Mouse (Mus musculus): ENCODE data around the gene RPS10-NUDT3. TPM values are rescaled to one million over a fixed set of nuclear protein-coding genes. Genes with fewer than 3 reads are reported as not detected.

The RPS10-NUDT3 gene
- total RNA-seq, 2 experiments from 2014 or later, result not detected

DNA sequence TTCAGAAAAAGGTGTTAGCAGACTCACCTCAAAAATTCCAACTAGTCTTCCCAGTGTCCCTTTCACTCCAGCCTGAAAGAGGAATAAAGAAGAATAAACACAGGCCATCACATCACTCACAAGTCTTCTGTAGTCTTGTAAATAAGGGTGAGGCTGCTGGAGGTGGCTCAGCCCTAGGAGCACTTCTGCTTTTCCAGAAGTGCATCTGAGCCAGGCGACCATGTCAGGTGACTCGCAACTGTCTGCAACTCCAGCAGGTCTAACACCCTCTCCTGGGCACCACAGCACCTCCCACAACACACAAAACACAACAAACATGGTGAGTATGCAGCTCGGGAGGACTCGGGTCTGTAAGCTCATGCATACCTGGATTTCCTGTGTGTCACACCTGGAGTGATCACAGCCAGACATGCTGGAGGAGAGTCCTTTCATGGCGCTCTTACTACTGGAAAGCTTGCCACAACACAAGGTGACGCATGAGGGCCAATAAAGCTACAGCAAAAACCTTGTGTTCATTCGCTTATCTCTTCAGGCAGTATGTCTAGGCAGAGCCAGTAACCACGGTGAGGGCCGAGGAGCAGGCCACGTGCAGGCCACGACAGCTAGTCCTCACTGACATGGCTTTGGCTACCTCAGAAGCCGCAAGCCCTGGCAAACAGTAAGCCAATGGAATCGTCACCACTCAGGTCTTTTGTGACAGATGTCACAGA, 51.7 kb downstream of the RPS10-NUDT3 start:
- no peak for DNase-seq (ENCODE audit: extremely low spot score in 1 of 2, low spot score in 2 of 2)
- intact Hi-C loops (cut with DNase I), result no loop called here

DNA sequence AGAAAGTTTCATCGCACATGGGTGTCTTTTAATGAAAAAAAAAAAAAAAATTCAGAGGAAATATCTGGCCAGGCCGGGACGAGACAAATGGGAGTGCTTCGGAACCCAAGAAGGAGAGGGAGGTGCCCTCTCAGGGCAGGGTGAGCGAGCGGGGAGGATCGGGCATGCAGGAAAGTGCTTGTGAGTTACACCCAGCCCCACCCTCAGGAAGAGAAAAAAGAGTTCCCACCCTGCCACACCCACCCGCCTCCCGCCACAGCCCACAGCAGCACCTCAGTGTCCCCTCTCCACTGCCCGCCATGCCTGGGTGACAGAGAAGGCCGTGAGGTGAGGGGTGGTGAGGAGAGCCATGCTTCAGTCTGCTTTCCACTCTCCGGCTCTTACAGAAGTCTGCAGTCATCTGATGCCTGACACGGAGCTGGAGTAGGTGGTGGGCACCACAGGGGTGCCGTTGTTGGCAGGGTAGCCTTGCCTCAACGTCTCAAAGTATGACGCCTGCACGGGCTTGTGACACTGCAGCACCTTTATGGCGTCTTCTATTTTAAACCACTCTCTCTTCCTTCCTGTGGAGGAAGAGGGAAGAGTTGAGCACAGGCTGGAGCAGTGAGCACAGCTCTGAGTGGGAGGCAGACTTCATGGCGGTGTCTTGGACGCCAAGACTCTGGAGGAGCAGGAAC, 54.5 kb downstream of the RPS10-NUDT3 start:
- intact Hi-C loops (cut with DNase I), result no loop called here
- DNase-seq (ENCODE audit: extremely low spot score in 1 of 2, low spot score in 2 of 2), result no peak

DNA sequence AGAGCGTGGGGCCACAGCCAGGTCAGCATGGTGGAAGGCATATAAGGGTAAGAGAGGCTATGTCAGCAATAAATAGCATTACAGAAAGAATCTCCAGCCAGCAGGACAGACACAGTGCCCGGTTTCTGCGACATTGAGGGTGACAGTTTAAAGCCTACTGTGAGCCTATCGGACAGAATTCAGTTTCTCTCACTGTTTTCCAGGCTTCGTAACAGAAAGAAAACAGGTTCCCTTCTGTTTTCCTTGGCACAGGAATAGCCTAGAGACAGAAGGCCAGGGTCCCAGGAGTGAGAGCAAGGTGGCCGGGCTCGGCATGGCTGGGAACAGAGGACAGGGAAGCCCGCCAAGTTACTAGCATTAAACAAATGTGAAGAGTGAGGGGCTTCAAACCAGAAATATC, 55.2 kb downstream of the RPS10-NUDT3 start:
- no peak for DNase-seq (ENCODE audit: extremely low spot score in 1 of 2, low spot score in 2 of 2)
- intact Hi-C loops (cut with DNase I), result no loop called here

DNA sequence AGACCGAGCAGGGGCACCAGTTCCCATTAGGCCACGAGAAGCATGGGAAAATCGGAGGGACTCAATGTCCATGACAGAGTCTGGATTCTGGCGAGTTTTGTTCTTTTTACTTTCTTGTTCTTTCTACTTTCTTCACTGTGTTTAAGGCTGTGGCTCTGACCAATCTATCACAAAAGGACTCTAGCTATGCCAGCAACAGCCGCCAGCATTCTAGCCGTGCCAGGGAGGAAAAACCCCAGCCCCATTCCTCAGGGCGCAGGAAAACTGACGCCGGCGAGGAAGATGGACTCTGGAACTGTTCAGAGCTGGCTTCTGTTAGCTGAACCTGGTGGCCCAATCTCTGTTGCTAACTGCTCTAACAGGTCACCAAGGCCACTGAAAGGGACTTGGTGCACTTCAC, 56.5 kb downstream of the RPS10-NUDT3 start:
- intact Hi-C loops (cut with DNase I), result no loop called here
- no peak for DNase-seq (ENCODE audit: extremely low spot score in 1 of 2, low spot score in 2 of 2)

DNA sequence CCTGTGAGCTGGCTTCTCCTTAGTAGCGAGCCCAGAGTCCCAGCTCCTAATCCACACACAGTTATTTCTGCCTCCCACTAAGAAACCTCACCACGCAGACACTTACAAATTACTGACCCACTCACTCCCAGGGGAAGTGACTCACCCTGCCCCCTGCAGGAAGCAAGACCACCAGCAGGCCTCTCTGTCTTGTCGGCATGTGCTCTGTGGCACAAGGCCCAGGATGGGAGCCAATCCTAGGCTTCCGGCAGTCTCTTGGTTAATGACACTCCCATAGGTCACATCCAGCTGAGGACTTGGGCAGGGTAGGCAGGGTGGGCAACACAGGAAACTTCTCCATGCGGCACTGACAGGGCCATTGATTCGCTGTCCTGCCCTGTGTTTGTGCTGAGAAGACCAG, 57.6 kb downstream of the RPS10-NUDT3 start:
- DNase-seq (ENCODE audit: extremely low spot score in 1 of 2, low spot score in 2 of 2), result peak in 1 of 2 experiments; percentile 58
- intact Hi-C loops (cut with DNase I), result no loop called here

DNA sequence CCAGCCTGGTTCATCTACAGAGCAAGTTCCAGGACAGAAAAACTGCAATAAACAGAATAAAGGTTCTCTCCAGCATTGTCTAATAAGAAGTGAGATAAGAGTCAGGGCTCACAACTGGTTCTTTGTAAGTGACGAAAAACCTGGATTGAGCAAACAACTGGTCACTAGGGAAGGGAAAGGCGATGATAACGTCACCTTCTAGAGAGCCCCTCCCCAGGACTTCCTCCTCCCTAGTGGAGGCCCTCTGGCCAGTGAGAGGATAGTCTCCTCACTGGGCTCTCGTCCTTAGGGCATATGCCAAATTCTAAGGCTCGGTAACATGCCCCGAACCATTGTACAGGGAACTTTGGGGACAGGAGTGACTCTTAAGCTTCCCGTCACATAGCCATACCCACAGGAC, 59.0 kb downstream of the RPS10-NUDT3 start:
- no peak for DNase-seq (ENCODE audit: extremely low spot score in 1 of 2, low spot score in 2 of 2)
- intact Hi-C loops (cut with DNase I), result no loop called here

DNA sequence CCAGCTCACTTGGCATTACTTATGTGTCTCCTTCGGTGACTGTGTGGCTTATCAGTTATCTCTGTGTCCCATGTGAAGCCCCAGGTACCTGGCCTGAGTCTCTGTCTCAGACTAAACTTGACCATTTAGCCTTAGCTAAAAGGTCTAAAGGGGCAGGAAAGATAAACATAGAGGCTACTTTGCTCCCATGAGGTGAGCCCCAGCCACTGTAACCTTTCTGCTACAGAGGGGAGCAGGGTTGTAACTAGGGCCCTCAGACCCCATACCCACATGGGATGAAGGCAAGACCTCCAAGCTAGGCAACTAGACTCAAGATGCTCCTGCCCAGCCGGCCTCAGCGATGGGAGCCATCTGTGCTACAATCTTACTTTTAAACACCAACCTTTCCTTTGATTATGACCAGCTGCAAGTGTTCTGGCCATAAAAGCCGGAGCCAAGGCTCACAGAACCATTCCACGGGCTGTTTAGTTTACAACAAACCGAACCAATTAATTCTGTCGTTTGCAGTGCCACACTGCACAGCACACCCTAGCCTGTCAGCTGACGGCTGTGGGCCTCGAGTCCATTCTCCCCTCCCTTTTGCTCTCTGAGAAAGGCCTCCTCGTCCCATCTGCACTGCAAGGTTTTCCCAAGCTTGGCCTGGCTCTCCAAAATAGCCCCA, 59.8 kb downstream of the RPS10-NUDT3 start:
- no peak for DNase-seq (ENCODE audit: extremely low spot score in 1 of 2, low spot score in 2 of 2)
- intact Hi-C loops (cut with DNase I), result no loop called here

DNA sequence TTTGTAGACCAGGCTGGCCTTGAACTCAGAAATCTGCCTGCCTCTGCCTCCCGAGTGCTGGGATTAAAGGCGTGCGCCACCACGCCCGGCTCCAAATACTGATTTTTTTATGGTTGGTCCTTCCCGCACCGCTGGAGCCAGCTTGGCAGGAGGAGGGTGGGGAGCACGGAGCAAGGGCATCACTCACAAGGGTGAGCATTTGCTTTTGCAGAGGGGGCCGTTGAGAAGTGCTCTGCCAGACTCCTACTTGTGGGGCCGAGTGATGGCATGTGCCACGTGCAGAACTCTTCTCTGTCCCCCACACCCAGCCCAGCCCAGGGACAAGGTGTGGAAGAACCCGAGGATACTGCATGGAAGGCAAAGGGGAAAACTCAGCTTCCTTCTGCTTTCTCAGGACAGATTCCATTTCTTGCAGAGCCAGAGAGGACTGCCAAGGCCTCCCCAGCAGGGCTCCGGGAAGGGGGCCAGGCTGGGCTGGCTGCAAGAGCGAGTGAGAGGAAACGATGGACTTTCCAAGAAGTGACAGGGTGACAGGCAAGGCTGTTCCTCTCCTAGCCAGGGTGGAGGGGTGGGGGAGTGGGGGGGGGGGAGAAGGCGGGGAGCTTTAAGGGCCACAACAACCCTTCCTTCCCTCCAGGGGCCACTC, 60.4 kb downstream of the RPS10-NUDT3 start:
- intact Hi-C loops (cut with DNase I), result no loop called here
- DNase-seq (ENCODE audit: extremely low spot score in 1 of 2, low spot score in 2 of 2), result peak; percentile 70 to 84

DNA sequence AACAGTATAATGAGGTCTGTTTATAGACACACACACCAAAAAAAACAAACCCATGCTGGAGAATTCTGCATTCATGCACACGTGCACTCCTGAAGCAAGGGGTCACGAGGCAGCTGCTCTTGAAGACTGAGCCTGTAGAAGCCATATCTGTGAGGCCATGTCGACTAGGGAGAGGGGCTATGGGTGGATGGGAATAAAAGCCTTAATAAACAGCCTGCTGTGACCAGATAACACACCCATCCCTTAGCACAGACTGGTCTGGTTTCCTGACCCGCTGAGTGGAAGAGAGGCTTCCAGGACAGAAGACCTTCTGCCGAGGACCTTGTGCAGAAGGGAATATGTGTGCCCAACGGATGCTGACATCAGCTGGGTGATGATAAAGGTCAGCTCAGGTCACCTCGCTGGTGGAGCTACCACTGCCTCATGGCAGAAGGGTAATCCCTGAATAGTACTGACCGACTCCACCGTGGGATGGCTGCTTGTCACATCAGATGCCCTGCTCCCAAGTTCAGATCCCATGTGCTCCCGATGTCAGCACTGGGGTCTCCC, 61.2 kb downstream of the RPS10-NUDT3 start:
- intact Hi-C loops (cut with DNase I), result no loop called here

DNA sequence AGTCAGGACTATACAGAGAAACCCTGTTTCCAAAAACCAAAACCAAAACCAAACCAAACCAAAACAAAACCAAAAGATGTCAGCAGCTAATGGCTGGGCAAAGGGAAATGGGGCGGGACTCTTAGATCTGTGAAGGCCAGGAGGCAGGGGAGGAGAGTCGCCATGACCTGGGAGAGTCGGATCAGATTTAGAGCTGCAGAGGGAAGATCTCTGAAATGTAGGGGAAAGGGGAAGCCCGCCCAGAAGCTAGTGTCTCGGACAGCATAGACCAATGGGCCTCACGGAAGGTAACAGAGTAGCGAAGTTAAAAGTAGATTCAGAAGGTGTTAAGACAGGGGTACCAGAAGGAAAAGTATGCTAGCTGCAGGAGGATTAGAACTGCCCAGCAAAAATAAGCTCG, 63.7 kb downstream of the RPS10-NUDT3 start:
- DNase-seq (ENCODE audit: extremely low spot score in 1 of 2, low spot score in 2 of 2), result no peak
- intact Hi-C loops (cut with DNase I), result loop anchor here (2.0 kb wide), 1 partner anchor 55 kb away; no protein-coding TSS in a partner anchor

More for the DNA sequence above, 61.2 kb downstream of the RPS10-NUDT3 start:
- no peak for DNase-seq (ENCODE audit: extremely low spot score in 1 of 2, low spot score in 2 of 2)

DNA sequence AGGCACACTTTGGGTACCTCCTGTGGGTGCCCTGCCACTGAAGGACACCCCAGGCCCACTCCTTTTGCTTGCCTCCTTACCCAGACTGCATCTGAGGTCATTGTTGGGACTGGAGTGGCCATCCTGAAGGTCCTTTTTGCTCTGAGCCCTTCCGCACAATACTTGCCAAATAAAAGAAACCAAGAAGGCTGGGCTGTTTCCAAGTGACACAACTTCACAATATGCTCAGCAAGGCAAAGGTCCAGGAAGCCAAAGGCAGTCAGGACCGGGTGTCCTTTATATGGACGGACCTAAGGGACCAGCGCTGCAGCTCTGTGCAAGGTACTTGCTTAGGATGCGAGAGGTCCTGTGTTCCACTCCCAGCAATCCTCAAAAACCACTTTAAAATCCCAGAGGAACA, 66.8 kb downstream of the RPS10-NUDT3 start:
- intact Hi-C loops (cut with DNase I), result no loop called here
- no peak for DNase-seq (ENCODE audit: extremely low spot score in 1 of 2, low spot score in 2 of 2)

DNA sequence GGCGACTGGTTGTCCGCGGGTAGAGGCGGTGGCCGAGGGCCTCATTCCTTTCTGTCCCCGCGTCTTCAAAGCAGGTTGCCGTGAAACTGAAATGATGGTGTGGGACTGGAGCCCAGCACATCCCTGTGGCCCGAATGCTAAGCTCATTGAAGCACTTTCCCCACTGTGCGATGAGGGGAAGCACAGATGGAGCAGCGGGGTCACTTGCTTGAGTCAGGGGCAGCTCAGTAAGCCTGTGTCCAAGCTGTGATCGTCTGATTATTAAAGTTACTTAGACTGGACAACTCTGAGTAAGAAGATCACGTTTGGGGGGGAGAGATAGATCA, 69.1 kb downstream of the RPS10-NUDT3 start:
- DNase-seq (ENCODE audit: extremely low spot score in 1 of 2, low spot score in 2 of 2), result no peak
- intact Hi-C loops (cut with DNase I), result no loop called here

DNA sequence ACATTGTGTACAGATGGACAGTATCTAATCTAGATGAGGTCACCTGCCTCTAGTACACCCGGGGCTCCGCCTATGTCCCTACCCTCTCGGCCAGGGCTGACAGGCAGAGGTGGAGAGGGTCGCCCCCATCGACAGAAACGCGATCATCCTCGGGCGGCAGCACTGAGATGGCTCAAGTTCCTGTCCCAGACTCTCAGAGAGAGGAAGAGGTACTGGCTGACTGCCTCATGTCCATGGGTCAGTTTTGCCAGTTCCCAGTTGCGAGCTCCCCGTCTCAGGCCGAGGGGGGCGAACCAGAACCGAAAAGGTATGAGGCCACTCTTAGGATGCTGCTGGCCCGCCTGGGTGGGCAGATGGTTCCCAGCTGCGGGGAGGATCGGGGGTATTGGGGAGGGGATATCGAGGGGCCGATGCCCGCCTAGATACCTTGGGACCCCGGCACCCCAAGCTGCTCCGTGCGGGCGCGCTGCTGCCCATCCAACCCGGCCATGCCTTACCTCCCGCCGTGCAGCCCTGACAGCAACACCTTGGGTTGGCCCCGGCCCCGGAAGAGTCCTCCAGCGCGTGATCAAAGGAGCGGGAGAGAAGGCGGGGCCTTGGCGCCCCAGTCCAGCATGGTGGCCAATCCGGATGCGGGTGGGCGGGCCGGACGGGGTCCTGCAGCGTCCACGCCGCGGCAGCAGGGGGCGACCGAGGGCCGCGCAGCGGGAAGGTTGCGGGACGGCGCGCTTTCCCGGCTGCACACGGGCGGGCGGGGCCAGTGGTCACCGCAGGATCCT, 69.7 kb downstream of the RPS10-NUDT3 start, which contains the start of gene AI413582:
AI413582 (minus strand) TSS at position 594 of the 779 bp plus-strand sequence.
- intact Hi-C loops (cut with DNase I), result no loop called here

DNA sequence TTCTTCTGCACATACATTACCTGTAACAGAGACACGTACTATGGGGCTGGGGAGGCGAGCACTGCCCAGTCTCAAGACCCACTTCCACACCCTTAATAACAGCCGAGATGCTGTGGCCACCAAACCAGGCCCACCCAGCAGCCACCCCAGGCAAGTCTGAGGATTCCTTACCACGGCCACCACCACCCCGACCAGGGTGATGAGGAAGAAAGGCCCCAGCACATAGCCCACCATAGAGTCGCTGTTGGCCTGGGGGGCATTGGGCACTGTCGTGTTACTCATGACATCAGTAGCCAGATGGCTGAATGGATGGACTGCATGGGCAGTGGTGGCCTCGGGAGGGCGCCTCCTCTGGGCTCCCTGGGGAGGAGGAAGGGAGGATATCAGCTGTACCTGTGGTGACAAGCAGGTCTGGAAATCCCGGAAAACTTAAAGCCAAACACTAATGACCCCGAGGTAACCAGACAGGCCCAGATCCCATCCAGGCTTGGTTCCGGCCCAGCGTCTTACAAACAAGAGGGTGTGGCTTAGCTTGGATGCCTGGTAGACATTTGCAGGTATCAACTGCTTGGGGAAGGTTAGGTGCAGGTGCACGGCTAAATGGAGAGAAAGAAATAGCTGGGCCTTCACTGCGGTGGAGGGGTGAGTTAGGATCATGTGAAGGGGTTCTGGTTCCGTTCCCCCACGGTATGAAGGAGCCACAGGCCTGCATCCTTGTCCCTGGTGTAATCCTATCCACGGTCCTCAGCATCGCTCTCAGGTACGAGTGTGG, 70.4 kb downstream of the RPS10-NUDT3 start:
- intact Hi-C loops (cut with DNase I), result no loop called here
- DNase-seq (ENCODE audit: extremely low spot score in 1 of 2, low spot score in 2 of 2), result no peak

More for the DNA sequence above, 69.7 kb downstream of the RPS10-NUDT3 start, which contains the start of gene AI413582:
- DNase-seq (ENCODE audit: extremely low spot score in 1 of 2, low spot score in 2 of 2), result peak; percentile 91 to 96

DNA sequence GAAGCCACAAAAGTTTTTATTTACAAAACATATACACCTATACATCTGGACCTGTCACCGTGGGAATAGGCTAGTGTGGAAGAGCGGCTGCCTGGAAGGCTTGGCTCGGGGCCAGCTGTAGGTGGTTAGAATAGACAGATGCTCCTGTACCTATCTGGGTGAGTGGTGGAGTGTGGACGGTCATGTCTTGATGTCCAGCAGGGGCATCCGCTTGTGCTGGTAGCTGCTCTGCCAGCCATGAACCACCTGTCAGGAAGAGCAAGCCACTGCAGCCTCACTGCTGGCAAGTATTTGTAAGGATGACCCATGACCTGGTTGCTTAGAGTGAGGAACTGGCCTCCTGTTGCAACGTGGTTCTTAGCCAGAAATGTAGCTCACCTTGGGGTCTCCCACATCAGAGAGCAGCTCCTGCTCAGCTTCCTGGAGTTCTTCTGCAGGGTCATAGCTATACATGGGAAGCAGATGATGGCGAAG, 71.2 kb downstream of the RPS10-NUDT3 start:
- intact Hi-C loops (cut with DNase I), result no loop called here
- DNase-seq (ENCODE audit: extremely low spot score in 1 of 2, low spot score in 2 of 2), result no peak

DNA sequence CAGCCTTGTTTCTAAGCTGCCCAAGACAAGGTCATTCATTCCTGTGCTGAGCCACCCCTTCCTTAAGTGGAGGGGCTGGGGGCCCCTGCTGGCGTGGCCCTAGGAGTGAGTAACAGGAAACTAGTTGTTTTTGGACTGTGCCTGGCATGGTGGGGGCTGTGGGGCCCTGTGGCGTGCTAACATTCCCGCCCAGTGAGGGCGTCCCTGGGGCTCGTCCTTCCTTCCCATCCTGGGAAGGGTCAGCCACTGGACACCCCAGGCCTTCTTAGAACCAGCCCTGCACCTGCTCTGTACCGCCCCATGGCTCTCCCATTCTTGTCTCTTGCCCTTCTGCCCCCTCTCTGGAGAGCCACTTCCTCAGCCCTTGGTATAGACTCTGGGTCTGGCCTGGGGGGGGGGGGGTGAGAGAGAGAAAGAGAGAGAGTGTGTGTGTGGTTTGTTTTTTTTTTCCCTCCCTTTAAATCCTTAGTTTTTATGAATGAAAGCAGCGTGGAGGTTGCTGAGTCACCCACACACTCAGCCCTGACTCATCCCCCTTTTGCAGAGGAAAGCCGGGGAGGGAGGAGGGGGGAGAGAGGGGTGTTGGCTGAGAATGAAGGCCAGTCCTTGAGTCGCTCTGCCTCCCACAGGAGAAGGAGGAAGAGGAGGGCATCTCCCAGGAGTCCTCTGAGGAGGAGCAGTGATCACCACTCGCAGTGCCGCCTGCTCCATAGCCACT, 73.1 kb downstream of the RPS10-NUDT3 start:
- peak in 1 of 2 experiments; percentile 63 for DNase-seq (ENCODE audit: extremely low spot score in 1 of 2, low spot score in 2 of 2)
- intact Hi-C loops (cut with DNase I), result no loop called here

DNA sequence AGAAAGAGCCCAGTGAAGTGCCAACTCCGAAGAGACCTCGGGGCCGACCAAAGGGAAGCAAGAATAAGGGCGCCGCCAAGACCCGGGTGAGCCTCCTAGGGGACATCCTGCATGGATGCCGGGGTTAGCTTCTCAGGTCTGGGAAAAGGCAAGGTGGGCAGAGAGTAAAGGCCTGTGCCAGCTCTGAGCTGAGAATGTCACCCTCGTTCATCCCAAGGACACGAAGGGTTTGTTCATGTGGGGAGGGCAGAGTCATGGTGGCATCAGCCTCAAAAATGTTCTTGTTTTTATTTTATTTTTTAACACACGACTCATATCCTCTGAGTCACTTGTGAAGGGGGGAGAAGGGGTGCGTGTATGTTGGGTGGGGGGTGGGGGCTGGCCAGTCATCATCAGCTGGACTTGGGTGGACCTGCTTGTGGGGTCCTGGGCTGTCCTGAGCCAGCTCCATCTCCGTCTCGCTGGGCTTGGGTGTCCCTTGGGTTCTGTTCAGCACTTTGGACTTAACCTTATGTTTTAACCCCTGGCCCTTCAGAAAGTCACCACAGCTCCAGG, 74.0 kb downstream of the RPS10-NUDT3 start:
- intact Hi-C loops (cut with DNase I), result no loop called here
- no peak for DNase-seq (ENCODE audit: extremely low spot score in 1 of 2, low spot score in 2 of 2)
